Mouse (Mus musculus) B cell, adult 67 days (primary cell): Measurements from ENCODE around the gene Tmem246. TPM values are rescaled to one million over a fixed set of nuclear protein-coding genes. Genes with fewer than 3 reads are reported as not detected.

Experiments
- total RNA-seq, 2 experiments: library from RNA; stranded (reverse); gene quantifications; 4 replicates each; pipeline ENCODE4 v1.2.4; 2023

Gene Tmem246
- total RNA-seq, result not detected

DNA sequence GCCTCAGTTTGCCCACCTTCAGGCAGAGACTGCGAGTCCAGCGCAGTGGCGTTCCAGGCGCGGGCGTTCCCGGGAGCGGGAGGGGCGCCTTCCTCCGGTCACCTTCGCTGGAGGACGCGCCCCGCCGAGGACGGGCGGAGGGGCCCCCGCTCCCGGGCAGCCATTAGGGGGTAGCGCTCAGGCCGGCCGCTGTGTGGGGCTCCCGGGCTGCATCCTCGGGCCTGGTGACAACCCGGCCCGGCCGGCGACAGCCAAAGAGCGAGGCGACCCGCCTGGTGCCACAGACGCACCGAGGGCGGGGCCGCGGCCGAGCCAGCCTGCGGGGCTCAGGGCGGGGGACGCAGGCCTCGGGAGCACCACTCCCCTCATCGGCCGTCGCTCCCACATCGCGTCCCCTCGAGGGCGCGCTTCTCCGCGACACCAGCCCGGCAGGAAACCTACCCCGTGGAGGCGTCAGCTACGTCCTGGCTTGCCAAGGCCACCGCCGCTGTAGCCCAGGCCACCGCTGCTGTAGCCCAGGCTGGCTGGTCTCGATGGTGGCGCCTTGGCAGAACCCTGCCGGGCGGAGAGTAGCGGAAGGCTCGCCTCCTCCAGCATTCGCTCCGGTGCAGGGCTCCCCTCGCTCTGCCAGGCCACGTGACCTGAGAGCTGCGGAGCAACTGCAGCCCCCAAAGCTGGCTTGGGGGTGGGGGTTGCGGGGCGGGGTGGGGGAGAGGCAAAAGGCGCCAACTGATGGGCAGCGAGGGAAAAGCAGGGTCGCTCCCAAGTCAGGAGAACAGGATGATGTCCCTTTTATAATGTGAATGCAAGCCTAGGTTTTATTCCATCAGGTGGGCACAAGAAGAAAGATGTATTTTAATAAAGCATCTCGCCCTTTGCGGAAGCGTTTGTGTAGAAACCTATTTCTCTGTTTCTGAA lies at the start of gene Tmem246:
TSS of gene Tmem246 (minus strand) at position 694 of the 918 bp plus-strand sequence.

DNA sequence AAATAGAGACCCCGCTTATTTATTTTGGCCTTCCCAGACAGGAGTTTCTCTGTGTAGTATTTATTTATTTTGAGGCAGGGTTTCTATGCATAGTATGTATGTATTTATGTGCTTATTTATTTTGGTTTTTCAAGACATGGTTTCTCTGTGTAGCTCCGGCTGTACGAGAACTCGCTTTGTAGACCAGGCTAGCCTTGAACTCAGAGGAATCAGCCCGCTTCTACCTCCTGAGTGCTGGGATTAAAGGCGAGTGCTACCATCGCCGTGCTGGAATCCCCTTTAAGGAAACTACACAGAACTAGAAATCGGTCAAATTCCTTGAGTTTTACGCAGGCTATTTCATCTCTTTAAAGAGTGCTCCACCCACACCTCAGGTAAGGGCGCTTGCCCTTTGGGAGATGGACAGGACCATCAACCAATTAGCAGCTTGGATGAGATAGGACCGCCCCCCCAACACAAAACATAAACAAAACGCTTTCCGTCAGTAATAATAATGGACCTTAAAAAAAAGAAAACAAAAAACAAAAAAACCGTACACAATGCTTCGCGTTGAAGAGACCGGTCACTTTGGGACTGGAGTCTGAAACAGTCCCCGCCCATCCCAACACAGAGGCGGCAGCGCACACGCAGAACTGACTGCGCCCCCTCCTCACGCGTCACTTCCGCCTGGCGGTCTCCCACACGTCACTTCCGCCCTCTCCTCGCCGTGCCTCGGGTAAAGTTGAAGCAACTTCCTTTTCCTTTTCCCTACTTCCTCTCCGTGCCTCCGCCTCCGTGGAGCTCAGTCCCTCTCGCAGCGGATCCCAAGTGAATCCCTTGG lies 33.9 kb upstream of the Tmem246 start, which contains the start of gene Rnf20:
TSS of gene Rnf20 (plus strand) at position 688 of the 820 bp plus-strand sequence.

DNA sequence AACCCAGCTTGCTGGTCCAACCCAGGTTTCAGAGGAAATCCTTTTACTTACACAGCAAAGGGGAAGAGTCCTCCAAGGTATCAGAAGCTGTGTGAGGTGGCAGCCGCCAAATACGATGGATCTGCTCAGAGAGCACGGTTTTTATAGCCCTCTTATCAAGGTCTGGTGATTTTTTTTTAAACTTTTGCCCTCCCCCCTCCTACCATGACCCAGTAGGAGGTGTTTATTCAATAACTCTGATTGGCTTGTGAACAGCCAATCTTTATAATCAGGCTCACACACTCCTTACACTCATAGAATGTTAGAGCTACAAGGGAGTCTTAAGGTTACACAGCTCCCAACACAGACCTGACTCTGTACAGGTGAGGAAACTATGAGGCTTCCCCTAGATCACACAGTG lies 48.3 kb downstream of the Tmem246 start, which contains the start of gene Aldob:
TSS of gene Aldob (minus strand) at position 164 of the 400 bp plus-strand sequence.

Other genes with a start within 250 kb of the Tmem246 start
- not detected for gene Acnat2, start 189.7 kb downstream of the Tmem246 start, total RNA-seq
- not detected for gene Acnat1, start 124.0 kb downstream of the Tmem246 start, total RNA-seq
- not detected for gene Baat, start 91.3 kb downstream of the Tmem246 start, total RNA-seq
- gene Mrpl50, start 76.8 kb downstream of the Tmem246 start, total RNA-seq, result 10 to 100 TPM; 12.3 to 14.1 TPM
- gene Zfp189, start 76.7 kb downstream of the Tmem246 start, total RNA-seq, result 1 to 10 TPM; 6.9 to 7.1 TPM
- gene Aldob, start 48.3 kb downstream of the Tmem246 start, total RNA-seq, result not detected
- gene Rnf20, start 34.1 kb upstream of the Tmem246 start, total RNA-seq, result 100 to 1,000 TPM; 154 to 155 TPM
- gene Ppp3r2, start 84.1 kb upstream of the Tmem246 start, total RNA-seq, result not detected
- not detected for gene Grin3a, start 247.9 kb upstream of the Tmem246 start, total RNA-seq